Mouse (Mus musculus) embryonic stem cell, embryonic (primary cell): ENCODE results near the gene Trip12.

ENCODE experiments used
- CTCF ChIA-PET, 4 experiments: fragments of 300-600 bp in 2 of 4; fragments of 350-600 bp in 2 of 4; sonication (Branson Sonifier 250); formaldehyde crosslinking; loops; one replicate each; lab custom pipeline; 2022; ENCODE audit warnings: inconsistent platforms in 2 of 4; lab: Charles Lee
- POLR2A ChIA-PET, 4 experiments: fragments of 300-600 bp in 2 of 4; fragments of 350-600 bp in 2 of 4; sonication (Branson Sonifier 250); formaldehyde crosslinking; loops; one replicate each; lab custom pipeline; 2022; ENCODE audit warnings: antibody characterized with exemption in 4 of 4, inconsistent platforms in 1 of 4; lab: Charles Lee

Gene Trip12

DNA sequence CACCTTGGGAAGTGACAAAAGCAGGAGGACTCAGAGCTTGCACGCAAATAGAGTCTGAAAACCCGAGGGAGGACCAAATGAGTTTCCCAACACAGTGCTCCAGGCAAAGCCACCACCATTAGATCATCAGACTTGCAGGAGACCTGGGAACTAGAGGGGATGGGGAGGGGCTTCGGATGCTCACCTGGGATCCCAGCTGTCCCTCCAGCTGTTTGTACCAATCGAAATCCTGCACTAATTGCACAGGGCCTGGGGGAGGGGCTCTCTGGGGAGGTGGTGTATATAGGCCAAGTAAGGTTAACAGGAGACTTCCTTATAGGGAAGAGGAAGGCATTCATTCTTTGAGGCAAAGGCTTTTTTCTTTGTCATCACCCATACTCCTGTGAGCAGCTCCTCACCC lies 28.5 kb upstream of the Trip12 start:
- POLR2A ChIA-PET: interaction anchor here (0.5 to 15.6 kb wide), 66 partner anchors 7 to 1439 kb away, joined by 3 to 335 read pairs (median 7); partner anchors contain the start of genes Fbxo36 (in 4 of the 4), Trip12 (in 4 of the 4) and Dner (in 1 of the 4)
- CTCF ChIA-PET: interaction anchor here (0.6 to 2.6 kb wide), 12 partner anchors 11 to 82 kb away, joined by 3 to 9 read pairs (median 3); partner anchors contain the start of genes Fbxo36 (in 1 of the 4) and Trip12 (in 1 of the 4)

DNA sequence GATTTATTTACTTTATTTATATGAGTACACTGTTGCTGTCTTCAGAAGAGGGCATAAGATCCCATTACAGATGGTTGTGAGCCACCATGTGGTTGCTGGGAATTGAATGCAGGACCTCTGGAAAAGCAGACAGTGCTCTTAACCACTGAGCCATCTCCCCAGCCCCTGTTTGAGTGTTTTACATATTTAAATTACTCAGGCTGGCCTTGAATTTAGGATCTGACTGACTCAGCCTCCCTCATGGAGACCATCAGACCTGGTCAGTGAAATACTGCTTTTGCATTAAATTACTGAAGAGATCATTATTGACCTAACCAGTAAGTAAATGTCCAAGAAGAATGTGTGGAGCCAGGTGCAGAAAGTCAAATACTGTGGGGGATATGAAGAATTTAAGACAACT lies 28.0 kb upstream of the Trip12 start:
- POLR2A ChIA-PET: interaction anchor here (0.7 to 15.6 kb wide), 63 partner anchors 7 to 584 kb away, joined by 3 to 335 read pairs (median 7); partner anchors contain the start of genes Fbxo36 (in 4 of the 4), Trip12 (in 4 of the 4) and Dner (in 1 of the 4)
- CTCF ChIA-PET: interaction anchor here (0.6 to 2.6 kb wide), 8 partner anchors 11 to 27 kb away, joined by 3 to 9 read pairs (median 4); partner anchors contain the start of gene Trip12 (in 1 of the 4)

DNA sequence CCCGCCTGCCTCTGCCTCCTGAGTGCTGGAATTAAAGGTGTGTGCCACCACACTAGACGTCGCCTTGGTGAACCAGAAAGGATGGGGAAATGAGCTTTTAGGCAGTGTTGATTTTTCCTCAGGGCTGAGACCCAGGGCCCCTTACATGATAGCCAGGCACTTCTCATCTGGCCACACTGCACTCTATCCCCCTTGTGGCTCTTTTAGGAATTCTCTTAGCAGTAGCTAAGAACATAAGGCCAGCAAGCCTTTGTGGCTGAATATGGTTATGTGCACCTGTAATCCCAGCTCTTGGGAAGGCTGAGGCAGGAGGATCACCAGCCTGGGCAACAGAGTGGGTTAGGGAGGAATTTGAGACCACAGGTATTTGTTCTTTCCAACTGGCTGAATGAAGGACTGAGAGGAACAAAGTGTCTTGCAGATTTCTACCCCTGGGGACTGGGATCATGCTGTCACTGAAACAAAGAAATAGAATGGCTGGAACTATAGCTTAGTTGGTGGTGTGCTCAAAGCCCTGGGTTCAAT lies 26.5 kb upstream of the Trip12 start:
- POLR2A ChIA-PET: interaction anchor here (0.6 to 15.6 kb wide), 50 partner anchors 6 to 235 kb away, joined by 3 to 335 read pairs (median 4); partner anchors contain the start of genes Fbxo36 (in 4 of the 4), Trip12 (in 4 of the 4) and Dner (in 1 of the 4)
- CTCF ChIA-PET: interaction anchor here (0.6 to 2.1 kb wide), 24 partner anchors 9 to 171 kb away, joined by 3 to 15 read pairs (median 4); partner anchors contain the start of genes Trip12 (in 2 of the 4), Dner (in 1 of the 4) and Fbxo36 (in 1 of the 4)

DNA sequence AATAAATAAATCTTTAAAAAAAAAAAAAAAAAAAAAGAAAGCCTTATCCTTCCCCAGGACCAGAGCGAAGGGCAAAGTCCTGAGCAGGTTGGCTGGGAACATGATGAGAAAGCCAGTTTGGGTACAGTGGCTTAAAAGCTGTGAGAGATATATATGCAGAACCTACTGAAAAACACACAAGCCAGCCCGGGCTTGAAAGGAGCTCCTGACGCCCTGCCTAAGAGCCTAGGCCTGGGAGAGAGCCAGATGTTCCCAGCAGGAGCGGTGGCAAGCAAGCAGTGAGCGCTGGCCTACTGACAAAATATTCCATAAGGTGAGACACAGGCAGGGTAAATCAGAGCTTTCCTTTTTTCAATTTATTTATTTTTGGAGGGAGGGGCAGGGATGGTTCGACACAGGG lies 25.9 kb upstream of the Trip12 start:
- CTCF ChIA-PET: interaction anchor here (0.7 to 2.1 kb wide), 22 partner anchors 8 to 170 kb away, joined by 3 to 15 read pairs (median 5); partner anchors contain the start of genes Trip12 (in 2 of the 4), Dner (in 1 of the 4) and Fbxo36 (in 1 of the 4)
- POLR2A ChIA-PET: interaction anchor here (0.5 to 15.6 kb wide), 49 partner anchors 6 to 171 kb away, joined by 3 to 335 read pairs (median 4); partner anchors contain the start of genes Fbxo36 (in 4 of the 4), Trip12 (in 4 of the 4) and Dner (in 1 of the 4)

DNA sequence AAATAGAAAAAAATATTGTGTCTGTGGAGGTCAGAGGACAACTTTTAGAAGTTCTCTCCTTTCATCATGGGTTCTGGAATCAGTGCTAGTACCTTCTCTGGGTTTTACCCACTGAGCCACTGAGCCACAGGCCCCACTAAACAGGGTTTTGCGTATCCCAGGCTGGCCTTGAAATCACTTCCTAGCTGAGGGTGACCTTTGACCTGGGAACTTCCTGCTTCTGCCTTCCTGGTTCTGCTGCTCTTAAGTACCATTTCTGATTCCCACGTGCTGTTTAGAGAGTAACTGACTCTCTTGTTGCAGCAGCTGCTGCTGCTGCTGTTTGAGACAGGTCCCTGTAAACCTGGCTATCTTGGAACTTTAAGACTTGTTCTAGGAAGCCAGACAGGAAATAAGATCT lies 24.3 kb upstream of the Trip12 start:
- POLR2A ChIA-PET: interaction anchor here in 3 of 4 experiments (0.9 to 15.6 kb wide), 8 partner anchors 13 to 38 kb away, joined by 3 to 335 read pairs (median 15); partner anchors contain the start of genes Fbxo36 (in 2 of the 3) and Trip12 (in 2 of the 3)
- CTCF ChIA-PET: interaction anchor here in 1 of 4 experiments (0.9 kb wide), 1 partner anchor 24 kb away, joined by 3 read pairs; the partner anchor contains the start of gene Trip12

DNA sequence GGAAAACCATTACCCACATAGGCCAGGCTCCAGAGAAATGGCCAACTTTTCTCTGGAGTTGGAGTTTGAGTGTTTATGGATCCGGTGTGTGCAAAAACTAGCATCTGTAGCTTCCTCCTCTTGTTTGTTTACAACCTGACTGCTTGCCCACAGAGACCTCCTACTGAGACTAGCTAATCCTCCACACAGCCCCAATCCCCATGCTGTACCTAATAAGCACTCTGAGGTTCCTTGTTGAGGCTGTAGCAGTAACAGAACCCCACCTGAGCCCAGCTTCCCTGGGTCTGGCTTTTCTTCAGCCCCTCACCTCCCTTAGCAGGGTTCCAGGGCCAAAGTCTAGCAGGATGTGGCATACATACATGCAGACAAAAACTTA lies 20.9 kb upstream of the Trip12 start:
- ChIA-PET CTCF (interaction anchor here (0.7 to 1.8 kb wide), 5 partner anchors 17 to 47 kb away, joined by 3 to 6 read pairs (median 3); no protein-coding TSS in a partner anchor), POLR2A (interaction anchor here (0.6 to 15.6 kb wide), 35 partner anchors 8 to 1886 kb away, joined by 3 to 335 read pairs (median 5); partner anchors contain the start of genes Fbxo36 (in 3 of the 4) and Trip12 (in 3 of the 4))

DNA sequence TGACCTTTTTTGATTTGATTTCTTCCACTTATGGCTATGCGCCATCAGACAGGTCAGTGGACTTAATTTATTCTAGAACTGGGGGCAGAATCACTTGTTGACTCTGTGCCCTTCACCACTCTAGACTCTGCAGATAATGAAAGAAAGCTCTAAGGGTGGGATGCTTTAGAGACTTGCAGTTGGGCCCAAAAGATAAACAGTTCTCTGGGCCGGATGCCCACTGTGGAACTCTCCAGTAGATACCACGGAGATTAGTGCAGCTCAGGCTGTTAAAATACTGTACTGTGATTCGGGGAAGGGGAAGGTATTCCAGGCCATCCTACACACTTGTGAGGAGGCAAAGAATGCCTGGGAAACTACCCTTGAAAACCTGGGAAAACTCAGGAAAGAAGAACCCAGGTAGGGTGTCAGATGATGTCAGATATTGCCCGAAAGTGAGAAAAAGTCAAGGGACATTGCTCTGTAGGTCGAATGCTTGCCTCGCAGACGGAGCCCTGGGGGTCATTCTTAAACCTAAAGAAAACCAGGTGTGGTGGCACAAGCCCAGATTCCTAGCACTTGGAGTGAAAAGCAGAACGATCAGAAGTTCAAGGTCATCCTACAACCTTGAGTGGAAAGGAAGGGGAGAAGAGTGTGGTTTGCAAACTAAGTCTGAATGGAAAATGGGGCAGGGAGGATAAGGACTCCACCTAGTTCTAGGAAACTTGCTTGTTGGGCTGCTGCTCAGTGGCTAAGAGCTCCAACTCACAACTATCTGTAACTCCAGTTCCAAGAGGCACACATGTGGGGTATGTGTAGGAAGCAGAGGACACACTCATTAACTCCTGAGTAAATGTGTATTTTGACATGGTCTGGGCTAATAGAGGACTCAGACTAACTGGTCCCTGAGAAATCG lies 20.3 kb upstream of the Trip12 start:
- ChIA-PET POLR2A (interaction anchor here (0.6 to 15.6 kb wide), 36 partner anchors 9 to 1886 kb away, joined by 3 to 335 read pairs (median 5); partner anchors contain the start of genes Fbxo36 (in 4 of the 4) and Trip12 (in 4 of the 4)), CTCF (interaction anchor here in 3 of 4 experiments (0.9 to 1.8 kb wide), 3 partner anchors 19 to 21 kb away, joined by 3 to 6 read pairs (median 3); no protein-coding TSS in a partner anchor)

DNA sequence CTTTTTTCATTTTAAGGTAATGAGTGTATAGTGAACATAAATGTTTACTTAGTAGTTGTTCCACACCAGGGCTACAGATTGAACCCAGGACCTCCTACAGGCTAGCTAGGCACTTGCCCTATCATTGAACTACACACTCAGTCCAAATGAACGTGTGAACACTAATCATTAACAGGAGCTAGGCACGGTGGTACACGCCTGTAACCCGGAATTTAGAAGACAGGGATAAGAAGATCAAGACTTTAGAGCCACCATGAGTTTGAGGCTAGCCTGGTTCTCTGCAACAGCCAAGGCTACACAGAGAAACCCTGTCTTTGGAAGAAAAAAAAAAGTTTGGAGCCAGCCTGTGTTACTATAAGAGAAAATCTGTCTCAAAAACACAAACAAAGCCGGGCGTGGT lies 19.3 kb upstream of the Trip12 start:
- CTCF ChIA-PET: no interaction called here
- POLR2A ChIA-PET: interaction anchor here (0.7 to 15.6 kb wide), 15 partner anchors 8 to 527 kb away, joined by 3 to 335 read pairs (median 44); partner anchors contain the start of genes Fbxo36 (in 4 of the 4) and Trip12 (in 4 of the 4)

DNA sequence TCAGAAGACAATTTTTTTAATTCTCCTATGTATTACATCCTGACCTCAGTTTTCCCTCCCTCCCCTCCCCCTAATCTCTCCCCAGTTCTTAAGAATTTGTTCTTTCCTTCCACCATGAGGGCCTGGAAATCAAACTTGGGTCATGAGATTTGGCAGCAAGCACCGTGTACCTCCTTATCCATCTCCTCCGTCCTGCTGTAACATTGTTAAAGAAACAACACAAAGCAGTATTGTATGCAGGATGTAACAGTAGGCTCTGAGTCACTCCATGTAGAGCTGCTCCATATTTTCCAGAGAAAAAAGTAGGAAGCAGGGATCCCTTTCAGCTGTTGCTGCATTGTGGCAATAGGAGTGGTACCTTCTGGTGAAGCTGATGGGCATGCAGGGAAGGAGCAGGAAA lies 15.4 kb upstream of the Trip12 start:
- POLR2A ChIA-PET: interaction anchor here (0.9 to 11.9 kb wide), 16 partner anchors 10 to 118 kb away, joined by 3 to 217 read pairs (median 4); partner anchors contain the start of genes Fbxo36 (in 3 of the 4) and Trip12 (in 3 of the 4)
- CTCF ChIA-PET: no interaction called here

DNA sequence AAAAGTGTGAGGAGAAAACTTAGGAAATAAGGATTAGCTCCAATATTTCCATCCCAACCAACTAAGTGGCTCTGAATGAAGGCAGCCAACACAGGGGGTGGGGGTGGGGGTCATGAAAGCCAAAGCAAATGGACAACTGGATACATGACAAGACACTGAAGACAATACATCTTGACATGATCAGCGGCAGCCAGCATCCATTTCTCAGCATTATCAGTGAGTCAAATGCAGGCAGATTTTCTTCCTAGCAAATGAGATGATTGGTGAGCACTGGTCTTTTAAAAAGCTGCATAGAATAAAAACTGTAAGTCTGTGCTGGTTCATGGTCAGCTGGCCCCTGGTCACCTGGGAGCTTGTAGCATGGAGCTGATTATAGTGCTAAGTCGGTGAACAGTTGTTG lies 14.7 kb upstream of the Trip12 start:
- CTCF ChIA-PET: no interaction called here
- POLR2A ChIA-PET: interaction anchor here (0.7 to 11.9 kb wide), 15 partner anchors 8 to 34 kb away, joined by 3 to 217 read pairs (median 5); partner anchors contain the start of genes Fbxo36 (in 3 of the 4) and Trip12 (in 3 of the 4)

DNA sequence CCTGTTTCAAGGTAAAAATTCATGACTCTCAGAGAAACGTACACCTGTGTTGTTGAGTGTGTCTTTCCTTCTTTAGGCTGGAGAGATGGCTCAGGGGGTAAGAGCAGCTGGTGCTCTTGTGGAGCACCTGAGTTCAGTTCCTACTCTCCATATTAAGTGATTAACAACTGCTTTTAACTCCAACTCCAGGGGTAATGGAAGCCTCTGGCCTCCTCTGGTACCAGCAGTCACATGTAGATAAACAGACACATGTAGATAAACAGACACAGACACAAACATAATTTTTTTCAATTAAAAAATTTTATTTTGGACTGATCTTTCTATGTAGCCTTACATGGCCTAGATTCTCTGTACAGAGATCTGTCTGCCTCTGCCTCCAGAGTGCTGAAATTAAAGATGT lies 13.4 kb upstream of the Trip12 start:
- CTCF ChIA-PET: no interaction called here

DNA sequence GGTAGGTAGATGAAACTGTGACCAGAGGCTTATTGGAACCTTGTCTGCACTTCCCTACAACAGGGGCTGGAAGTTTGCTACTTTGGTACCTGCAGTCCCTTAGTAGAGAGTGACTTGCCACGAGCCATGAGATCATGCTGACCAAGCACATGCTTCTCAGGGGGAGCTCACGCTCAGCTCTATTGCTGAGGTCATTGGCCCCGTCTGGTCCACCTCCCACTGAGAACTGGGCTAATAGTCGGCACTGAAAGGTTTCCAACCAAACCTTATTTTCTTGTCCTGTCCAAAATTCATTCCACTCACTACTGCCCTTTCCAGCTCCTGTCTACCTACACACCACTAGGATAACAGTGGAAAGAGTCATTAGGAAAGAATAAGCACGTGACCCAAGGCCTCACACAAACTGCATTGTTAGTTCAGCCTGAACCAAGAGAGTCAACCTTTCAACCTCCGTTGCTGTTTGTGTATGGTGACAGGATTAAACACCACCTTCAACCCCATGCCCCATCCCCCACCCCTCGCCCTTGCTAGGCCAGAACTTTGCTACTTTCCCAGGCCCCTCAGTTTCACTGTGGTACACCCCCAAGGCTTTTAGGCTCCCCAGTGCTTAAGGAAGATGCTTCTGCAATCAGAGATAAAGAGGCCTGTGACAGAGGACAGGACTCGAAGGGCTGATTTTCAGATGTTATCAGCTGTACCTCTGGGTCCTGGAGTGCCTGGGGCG lies 11.4 kb upstream of the Trip12 start:
- ChIA-PET CTCF (interaction anchor here in 2 of 4 experiments (1.0 to 2.1 kb wide), 3 partner anchors 15 to 30 kb away, joined by 3 to 9 read pairs (median 3); no protein-coding TSS in a partner anchor), POLR2A (interaction anchor here (0.6 to 4.5 kb wide), 47 partner anchors 8 to 214 kb away, joined by 3 to 128 read pairs (median 5); partner anchors contain the start of genes Fbxo36 (in 3 of the 4) and Trip12 (in 3 of the 4))

More for the DNA sequence above, 13.4 kb upstream of the Trip12 start:
- POLR2A ChIA-PET: interaction anchor here in 2 of 4 experiments (4.3 to 11.9 kb wide), 3 partner anchors 9 to 16 kb away, joined by 77 to 217 read pairs (median 128); partner anchors contain the start of genes Fbxo36 (in 1 of the 2) and Trip12 (in 1 of the 2)

DNA sequence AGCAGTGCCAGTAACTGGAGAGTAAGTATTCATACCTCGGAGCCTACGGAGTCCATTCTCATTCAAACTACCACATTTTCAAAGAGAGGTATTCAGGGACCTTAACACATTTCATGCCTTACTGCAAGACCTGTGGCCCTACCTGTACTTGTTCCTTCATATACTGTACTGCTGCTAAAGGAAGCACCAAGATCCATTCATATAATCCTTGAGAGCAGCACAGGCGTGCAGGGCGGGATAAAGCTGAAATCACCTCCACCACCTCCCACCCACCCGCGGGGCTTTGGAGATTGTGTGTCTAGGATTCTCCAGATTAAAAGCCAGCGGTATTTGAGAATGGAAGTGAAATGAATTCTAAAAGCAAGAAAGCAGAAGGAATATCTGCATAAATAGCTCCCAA lies 10.2 kb upstream of the Trip12 start:
- POLR2A ChIA-PET: interaction anchor here (0.6 to 4.5 kb wide), 33 partner anchors 9 to 267 kb away, joined by 3 to 128 read pairs (median 6); partner anchors contain the start of genes Fbxo36 (in 3 of the 4) and Trip12 (in 3 of the 4)
- CTCF ChIA-PET: interaction anchor here in 1 of 4 experiments (1.3 to 2.1 kb wide), 2 partner anchors 10 to 16 kb away, joined by 3 to 9 read pairs; partner anchors contain the start of genes Fbxo36 and Trip12

DNA sequence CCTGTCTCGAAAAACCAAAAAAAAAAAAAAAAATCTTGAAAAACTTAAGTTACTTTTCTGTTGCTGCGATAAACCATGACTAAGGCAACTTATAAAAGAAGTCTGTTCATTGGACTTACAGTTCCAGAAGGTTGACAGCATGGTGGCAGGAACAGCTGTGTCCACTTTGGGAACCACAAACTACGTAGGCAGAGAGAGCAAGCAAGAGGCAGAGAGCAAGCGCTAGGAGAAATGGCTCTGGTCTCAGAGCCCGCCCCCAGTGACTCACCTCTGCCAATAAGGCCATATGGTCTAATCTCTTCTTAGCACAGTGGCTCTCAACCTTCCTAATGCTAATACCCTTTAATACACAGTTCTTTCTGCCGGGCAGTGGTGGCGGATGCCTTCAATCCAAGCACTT lies 9.5 kb upstream of the Trip12 start:
- ChIA-PET CTCF (interaction anchor here in 1 of 4 experiments (1.3 kb wide), 1 partner anchor 10 kb away, joined by 3 read pairs; the partner anchor contains the start of genes Fbxo36 and Trip12), POLR2A (interaction anchor here (0.7 to 4.5 kb wide), 14 partner anchors 8 to 213 kb away, joined by 3 to 128 read pairs (median 39); partner anchors contain the start of genes Fbxo36 (in 3 of the 4) and Trip12 (in 3 of the 4))

DNA sequence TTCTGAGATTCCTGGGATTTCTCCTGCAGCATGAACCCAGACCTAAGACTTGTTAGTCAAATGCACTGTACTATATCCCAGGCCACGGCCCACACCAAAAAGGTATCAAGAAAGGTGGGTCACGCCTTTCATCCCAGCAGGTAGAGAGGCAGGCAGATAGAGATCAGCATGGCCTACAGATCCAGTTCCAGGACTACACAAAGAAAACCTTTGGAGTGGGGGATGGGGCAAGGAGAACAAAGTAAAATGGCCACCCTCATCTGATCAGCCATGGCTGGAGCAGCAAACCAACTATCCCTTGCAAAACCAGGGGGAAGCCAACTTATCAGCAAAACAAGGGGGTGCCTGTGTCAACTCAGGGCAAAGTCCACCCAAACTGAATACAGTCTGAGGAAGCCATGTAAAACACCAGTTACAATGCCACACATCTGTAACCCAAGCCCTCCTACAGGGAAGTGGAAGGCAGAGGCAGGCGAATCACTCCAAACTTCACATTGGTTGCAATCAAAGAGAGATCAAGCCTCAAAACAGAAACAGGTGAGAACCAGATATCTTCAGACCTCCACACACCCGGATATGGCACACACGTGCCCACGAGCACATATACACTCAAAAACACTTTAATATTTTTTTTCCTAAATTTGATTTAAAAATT lies 8.6 kb upstream of the Trip12 start:
- ChIA-PET POLR2A (interaction anchor here in 3 of 4 experiments (0.8 to 13.3 kb wide), 8 partner anchors 9 to 22 kb away, joined by 3 to 335 read pairs (median 16); partner anchors contain the start of genes Fbxo36 (in 2 of the 3) and Trip12 (in 1 of the 3)), CTCF (no interaction called here)
